Mouse (Mus musculus) Patski (cell line): Measurements from ENCODE around the gene Gm38431. TPM values are rescaled to one million over a fixed set of nuclear protein-coding genes. Genes with fewer than 3 reads are reported as not detected.

Source experiments
- ATAC-seq: fragments of 100-300 bp; one replicate; pipeline ENCODE4 v1.8.0; 2021
- CTCF ChIA-PET: fragments of 350-600 bp; sonication (Branson Sonifier 250); formaldehyde crosslinking; loops from one replicate; lab custom pipeline; 2022; ENCODE audit warnings: inconsistent platforms; lab: Charles Lee
- POLR2A ChIA-PET: fragments of 350-600 bp; sonication (Branson Sonifier 250); formaldehyde crosslinking; loops from one replicate; lab custom pipeline; 2022; ENCODE audit warnings: antibody characterized with exemption, inconsistent platforms; lab: Charles Lee
- DNase-seq: peaks from one replicate; pipeline ENCODE4 v3.0.0-alpha.2; 2011; ENCODE audit warnings: low read depth, low spot score
- H3K27me3 ChIP-seq: fragments of 371-371 bp; one replicate; pipeline ENCODE4 v1.5.1; 2021
- CTCF ChIP-seq: fragments of 100-300 bp; IDR thresholded peaks from one replicate; pipeline ENCODE4 v1.5.1; 2021
- in situ Hi-C: fragments of 300-500 bp; cut with MboI; formaldehyde crosslinking; loops from 3 replicates; pipeline ENCODE4 v1.11.1; 2018; ENCODE audit warnings: low pct_unique_long_range_greater_than_20kb, mixed read lengths
- polyA plus RNA-seq: library from polyadenylated mRNA; unstranded; gene quantifications from one replicate; pipeline ENCODE4 v1.2.3, GENCODE M21; 2021

Gm38431 gene
- polyA plus RNA-seq, 1 experiment from 2014 or later: 1.2 TPM

DNA sequence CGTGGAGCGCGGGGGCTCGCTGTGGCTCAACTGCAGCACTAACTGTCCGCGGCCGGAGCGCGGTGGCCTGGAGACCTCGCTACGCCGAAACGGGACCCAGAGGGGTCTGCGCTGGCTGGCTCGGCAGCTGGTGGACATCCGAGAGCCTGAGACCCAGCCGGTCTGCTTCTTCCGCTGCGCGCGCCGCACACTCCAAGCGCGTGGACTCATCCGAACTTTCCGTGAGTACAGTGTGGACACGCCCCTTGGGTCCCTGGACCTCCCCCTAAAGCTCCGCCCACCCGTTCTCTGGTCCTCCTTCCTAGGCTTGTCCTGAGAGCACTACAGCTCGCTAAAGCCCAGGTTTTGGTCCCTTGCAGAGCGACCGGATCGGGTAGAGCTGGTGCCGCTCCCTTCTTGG lies 58.7 kb downstream of the Gm38431 start:
- peak; percentile 55 for ATAC-seq
- ChIA-PET POLR2A (interaction anchor here (0.6 to 1.0 kb wide), 2 partner anchors 33 to 82 kb away, joined by 3 read pairs; no protein-coding TSS in a partner anchor), CTCF (interaction anchor here (1.5 kb wide), 1 partner anchor 104 kb away, joined by 6 read pairs; no protein-coding TSS in a partner anchor)
- no peaks in the 10 kb centered on the region for H3K27me3 ChIP-seq
- in situ Hi-C loops: loop anchor here (5.0 kb wide), 2 partner anchors 39 to 99 kb away; partner anchors contain the start of genes Fdx1l, Gm49373 and Tyk2
- DNase-seq: peak; percentile 48
- TF ChIP-seq CTCF: no peak

DNA sequence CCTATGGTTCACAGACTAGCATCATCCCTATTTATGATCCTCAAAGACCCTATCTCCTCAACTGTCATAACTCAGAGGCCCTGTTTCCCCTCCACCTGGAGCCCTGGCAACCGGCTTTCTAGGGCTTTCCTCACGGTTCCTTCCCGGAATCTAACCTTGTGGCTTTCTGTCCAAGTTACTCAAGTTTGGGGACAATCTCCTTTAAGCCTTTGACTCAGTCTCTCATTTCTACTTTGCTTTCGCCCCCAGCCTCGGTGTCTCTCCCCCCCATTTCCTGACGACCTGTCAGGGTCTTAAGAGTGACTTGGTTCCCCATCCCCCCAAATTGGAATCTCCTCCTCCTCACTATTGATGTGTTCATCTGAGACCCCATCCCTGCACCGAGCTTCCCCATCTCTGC lies 59.3 kb downstream of the Gm38431 start:
- POLR2A ChIA-PET: no interaction called here
- H3K27me3 ChIP-seq: no peaks in the 10 kb centered on the region
- in situ Hi-C loops: loop anchor here (5.0 kb wide), 2 partner anchors 40 to 100 kb away; partner anchors contain the start of genes Fdx1l, Gm49373 and Tyk2
- no peak for TF ChIP-seq CTCF
- CTCF ChIA-PET: interaction anchor here (1.5 kb wide), 1 partner anchor 105 kb away, joined by 6 read pairs; no protein-coding TSS in a partner anchor
- ATAC-seq (no peak), DNase-seq (no peak)

DNA sequence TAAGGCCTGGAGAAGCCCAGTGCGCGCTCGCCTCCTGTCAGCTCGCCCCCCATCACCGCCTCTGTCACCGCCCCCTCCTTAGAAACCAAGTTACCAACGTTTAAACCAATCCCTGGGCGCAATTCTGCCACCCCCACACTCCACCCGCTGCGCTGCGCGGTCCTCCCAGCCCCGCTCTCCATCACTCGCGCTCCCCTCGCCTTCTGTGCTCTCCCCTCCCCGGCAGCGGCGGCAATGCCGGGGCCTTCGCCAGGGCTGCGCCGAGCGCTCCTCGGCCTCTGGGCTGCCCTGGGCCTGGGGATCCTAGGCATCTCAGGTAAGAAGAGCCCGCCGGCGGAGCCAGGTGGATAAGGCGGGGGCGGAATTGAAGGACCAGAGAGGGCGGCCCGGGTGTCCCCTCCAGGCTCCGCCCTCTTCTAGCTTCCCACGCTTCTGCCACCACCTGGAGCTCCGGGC lies 59.9 kb downstream of the Gm38431 start, which contains the start of gene Icam5:
Icam5 (plus strand) TSS at position 178 of the 456 bp plus-strand sequence.
- ChIA-PET CTCF (interaction anchor here (1.8 kb wide), 2 partner anchors 106 to 133 kb away, joined by 5 to 8 read pairs; partner anchors contain the start of gene Eif3g), POLR2A (no interaction called here)
- DNase-seq: no peak
- in situ Hi-C loops: loop anchor here (5.0 kb wide), 2 partner anchors 40 to 100 kb away; partner anchors contain the start of genes Fdx1l, Gm49373 and Tyk2
- no peaks in the 10 kb centered on the region for H3K27me3 ChIP-seq
- TF ChIP-seq CTCF: no peak
- ATAC-seq: peak; percentile 2

DNA sequence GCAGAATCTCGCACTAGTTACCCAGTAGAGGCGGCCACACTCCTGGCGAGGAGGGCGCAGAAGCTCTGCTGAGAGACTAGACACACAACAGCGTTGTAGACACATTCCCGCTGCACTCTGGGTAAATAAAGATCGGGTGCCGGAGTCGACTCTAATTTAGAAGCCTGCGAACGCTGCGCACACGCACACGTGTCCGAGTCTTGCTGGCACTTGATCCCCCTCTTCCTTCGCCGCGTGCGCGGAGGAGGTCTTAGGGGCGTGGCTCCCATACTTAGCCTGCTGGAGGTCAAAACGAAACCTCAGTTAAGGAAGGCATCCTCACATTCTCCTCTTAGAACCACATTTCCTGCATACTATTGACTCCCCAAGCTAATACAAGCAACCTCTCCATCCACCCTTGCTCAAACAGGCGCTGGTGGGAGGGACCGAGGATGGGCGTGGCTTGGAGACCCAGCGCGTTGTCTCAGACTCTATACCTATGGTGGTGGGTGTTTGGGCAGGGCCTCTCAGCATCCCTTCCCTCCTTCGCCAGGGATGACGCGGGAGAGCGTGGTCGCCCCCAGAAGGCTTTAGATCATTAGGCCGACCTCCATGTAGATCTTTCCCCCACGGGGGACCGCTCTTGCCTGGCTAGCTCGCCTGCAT lies 60.4 kb downstream of the Gm38431 start:
- ATAC-seq (peak; percentile 22), DNase-seq (no peak)
- H3K27me3 ChIP-seq: no peaks in the 10 kb centered on the region
- ChIA-PET CTCF (interaction anchor here (0.9 to 1.9 kb wide), 9 partner anchors 19 to 133 kb away, joined by 3 to 8 read pairs (median 6); partner anchors contain the start of genes Eif3g, Fdx1l and Gm49373), POLR2A (interaction anchor here (0.7 to 1.4 kb wide), 2 partner anchors 133 to 193 kb away, joined by 6 read pairs; partner anchors contain the start of gene Eif3g)
- no peak for TF ChIP-seq CTCF
- in situ Hi-C loops: loop anchor here (5.0 kb wide), 2 partner anchors 41 to 101 kb away; partner anchors contain the start of genes Fdx1l, Gm49373 and Tyk2

DNA sequence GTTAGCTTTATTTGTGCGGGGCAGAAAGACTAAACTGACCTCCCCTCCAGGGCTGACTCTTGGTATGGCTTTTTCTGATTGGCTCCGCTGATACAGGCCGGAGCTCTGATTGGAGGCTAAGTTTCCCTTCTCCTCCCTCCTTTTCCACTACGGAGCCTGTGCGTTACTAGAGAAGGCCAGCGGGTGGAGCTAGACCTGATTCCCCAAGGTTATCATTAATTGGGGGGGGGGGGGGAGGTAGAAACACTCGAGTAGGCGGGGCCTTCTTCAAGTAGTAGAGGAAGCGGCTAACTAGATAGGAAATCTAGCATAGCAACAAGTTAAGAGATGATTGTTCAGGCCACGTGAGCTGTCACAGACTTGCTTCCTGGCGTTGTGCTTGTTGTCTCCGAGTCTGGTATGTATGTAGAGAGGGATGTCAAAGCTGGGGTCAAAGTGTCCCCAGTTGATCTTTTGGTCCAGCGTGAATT lies 61.0 kb downstream of the Gm38431 start:
- in situ Hi-C loops: loop anchor here (5.0 kb wide), 2 partner anchors 41 to 101 kb away; partner anchors contain the start of genes Fdx1l, Gm49373 and Tyk2
- peak; percentile 54 for ATAC-seq
- no peaks in the 10 kb centered on the region for H3K27me3 ChIP-seq
- peak; percentile 83 for DNase-seq
- TF ChIP-seq CTCF: no peak
- CTCF ChIA-PET: interaction anchor here (0.8 to 1.9 kb wide), 11 partner anchors 11 to 132 kb away, joined by 3 to 8 read pairs (median 5); partner anchors contain the start of genes Eif3g, Fdx1l and Gm49373
- POLR2A ChIA-PET: interaction anchor here (0.7 to 1.4 kb wide), 2 partner anchors 132 to 193 kb away, joined by 6 read pairs; partner anchors contain the start of gene Eif3g

DNA sequence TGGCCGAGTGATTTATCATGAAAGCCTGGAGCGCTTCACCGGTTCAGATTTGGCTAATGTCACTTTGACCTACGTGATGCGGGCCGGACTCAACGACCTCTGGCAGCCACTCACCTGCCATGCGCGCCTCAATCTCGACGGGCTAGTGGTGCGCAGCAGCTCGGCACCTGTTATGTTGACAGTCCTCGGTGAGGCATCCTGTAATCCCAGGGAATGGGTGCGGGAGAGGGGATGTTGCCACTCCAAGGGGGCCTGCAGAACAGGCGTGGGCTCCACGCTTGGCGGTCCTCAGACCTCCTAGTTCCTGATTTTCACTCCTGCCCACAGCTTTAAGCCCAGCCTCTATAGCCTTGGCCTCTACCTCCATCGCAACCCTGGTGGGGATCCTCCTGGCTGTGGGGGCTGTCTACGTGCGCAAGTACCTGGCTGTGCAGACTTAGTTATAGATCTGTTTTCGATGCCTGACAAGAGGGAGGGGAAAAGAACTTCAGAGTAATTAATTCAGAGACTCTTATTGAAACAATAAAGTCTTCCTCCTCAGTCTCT lies 61.7 kb downstream of the Gm38431 start:
- H3K27me3 ChIP-seq: no peaks in the 10 kb centered on the region
- POLR2A ChIA-PET: interaction anchor here (1.1 to 1.4 kb wide), 2 partner anchors 23 to 131 kb away, joined by 3 to 6 read pairs; partner anchors contain the start of gene Eif3g
- in situ Hi-C loops: loop anchor here (5.0 kb wide), 2 partner anchors 42 to 102 kb away; partner anchors contain the start of genes Fdx1l, Gm49373 and Tyk2
- ATAC-seq: no peak
- CTCF ChIA-PET: interaction anchor here (0.8 to 1.9 kb wide), 14 partner anchors 10 to 131 kb away, joined by 3 to 8 read pairs (median 4); partner anchors contain the start of genes Eif3g, Fdx1l and Gm49373
- TF ChIP-seq CTCF: no peak
- DNase-seq: no peak

DNA sequence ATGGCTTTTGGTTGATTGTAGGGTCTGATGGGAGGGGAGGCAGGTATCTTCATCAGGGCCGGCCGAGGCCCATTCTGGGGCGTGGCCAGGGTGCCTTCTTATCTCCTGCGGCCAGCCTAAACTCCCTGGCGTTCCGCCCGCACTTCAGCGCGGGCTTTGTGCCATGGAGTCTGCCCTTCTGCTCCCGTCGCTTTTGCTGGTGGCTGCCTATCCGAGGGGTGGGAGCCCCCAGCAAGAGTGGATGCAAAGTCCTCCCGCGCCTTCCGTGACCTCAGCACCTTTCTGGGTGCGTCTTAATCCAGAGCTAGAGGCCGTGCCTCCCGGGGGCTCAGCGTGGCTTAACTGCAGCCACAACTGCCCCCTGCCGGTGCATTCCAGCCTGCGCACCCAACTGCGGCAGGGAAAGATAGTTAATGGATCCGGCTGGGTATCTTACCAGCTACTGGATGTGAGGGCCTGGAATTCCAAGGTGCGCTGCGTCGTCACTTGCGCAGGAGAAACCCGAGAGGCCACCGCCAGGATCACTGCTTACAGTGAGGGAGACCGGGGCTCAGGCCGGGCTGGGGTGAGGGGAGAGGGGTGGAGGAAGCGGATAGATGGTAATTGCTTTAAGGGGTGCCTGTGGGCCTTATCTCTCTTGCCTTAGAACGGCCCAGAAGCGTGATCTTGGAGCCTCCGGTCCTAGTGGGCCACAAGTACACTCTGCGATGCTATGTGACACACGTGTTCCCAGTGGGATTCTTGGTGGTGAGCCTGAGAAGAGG lies 62.3 kb downstream of the Gm38431 start, which contains the start of gene Icam4:
Icam4 (plus strand) TSS at position 83 of the 764 bp plus-strand sequence.
- no peaks in the 10 kb centered on the region for H3K27me3 ChIP-seq
- ATAC-seq (no peak), DNase-seq (no peak)
- no peak for TF ChIP-seq CTCF
- ChIA-PET POLR2A (interaction anchor here (1.1 kb wide), 1 partner anchor 22 kb away, joined by 3 read pairs; no protein-coding TSS in a partner anchor), CTCF (interaction anchor here (0.7 to 1.9 kb wide), 7 partner anchors 11 to 105 kb away, joined by 3 to 7 read pairs (median 3); no protein-coding TSS in a partner anchor)
- in situ Hi-C loops: loop anchor here (5.0 kb wide), 2 partner anchors 43 to 103 kb away; partner anchors contain the start of genes Fdx1l, Gm49373 and Tyk2

DNA sequence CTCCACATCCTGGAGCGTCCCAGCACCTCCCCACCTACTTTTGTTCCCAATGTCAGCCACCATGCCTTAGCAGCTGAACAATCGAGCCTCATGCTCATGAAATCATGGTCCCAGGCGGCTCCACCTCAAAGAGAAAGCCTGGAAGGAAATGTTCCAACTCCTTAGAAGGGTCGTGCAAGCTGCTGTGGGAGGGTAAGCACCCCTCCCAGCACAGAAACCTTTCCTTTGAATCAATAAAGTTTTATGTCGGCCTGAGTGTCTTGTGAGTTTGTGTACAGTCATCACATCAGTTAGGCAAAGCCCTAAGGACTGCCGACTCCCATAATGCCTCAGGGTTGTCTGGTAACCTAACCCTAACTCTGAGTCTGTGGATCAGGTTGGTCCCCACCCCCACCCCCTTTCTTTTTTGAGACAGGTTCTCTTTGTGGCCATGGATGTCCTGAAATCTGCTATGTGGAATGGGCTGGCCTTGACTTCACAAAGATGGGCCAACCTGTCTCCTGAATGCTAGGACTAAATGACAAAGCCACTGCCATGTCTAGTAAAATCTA lies 63.2 kb downstream of the Gm38431 start:
- in situ Hi-C loops: no loop called here
- TF ChIP-seq CTCF: no peak
- ChIA-PET POLR2A (interaction anchor here (1.1 kb wide), 1 partner anchor 21 kb away, joined by 3 read pairs; no protein-coding TSS in a partner anchor), CTCF (interaction anchor here (0.7 to 1.5 kb wide), 4 partner anchors 13 to 106 kb away, joined by 3 to 4 read pairs (median 3); no protein-coding TSS in a partner anchor)
- DNase-seq: no peak
- H3K27me3 ChIP-seq: no peaks in the 10 kb centered on the region
- no peak for ATAC-seq

DNA sequence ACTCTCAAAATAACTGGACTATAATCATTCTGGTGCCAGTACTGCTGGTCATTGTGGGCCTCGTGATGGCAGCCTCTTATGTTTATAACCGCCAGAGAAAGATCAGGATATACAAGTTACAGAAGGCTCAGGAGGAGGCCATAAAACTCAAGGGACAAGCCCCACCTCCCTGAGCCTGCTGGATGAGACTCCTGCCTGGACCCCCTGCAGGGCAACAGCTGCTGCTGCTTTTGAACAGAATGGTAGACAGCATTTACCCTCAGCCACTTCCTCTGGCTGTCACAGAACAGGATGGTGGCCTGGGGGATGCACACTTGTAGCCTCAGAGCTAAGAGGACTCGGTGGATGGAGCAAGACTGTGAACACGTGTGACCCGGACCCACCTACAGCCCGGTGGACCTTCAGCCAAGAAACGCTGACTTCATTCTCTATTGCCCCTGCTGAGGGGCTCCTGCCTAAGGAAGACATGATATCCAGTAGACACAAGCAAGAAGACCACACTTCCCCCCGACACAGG lies 64.0 kb downstream of the Gm38431 start:
- no peak for ATAC-seq
- in situ Hi-C loops: no loop called here
- TF ChIP-seq CTCF: no peak
- POLR2A ChIA-PET: no interaction called here
- no peaks in the 10 kb centered on the region for H3K27me3 ChIP-seq
- DNase-seq: no peak
- CTCF ChIA-PET: no interaction called here
